In genomic region chr17:73713347-73713746, GRCm38 (mm10) we compare ENCODE assay signal across 12 mouse cellular contexts. TPM values are rescaled to one million over a fixed set of nuclear protein-coding genes. Genes with fewer than 3 reads are reported as not detected.
A peak's percentile ranks its signal among the peaks of the same experiment; 100 is the strongest.
DNase-seq lines count a peak whose midpoint lies in the region; ATAC-seq lines count a peak whose summit lies in the region.
"Had no signal": no experiment of that assay in that cellular context is flagged by ENCODE, and none has a peak within 500 bp of the region (broad histone marks: within the 10 kb centered on the region; RNA-seq: fewer than 3 reads in every experiment).

No protein-coding gene starts in this region.

- peaks cover 29% of the 10 kb centered on the region for H3K4me1 ChIP-seq in limb, embryonic 13.5 days
- peaks cover 25% of the 10 kb centered on the region for H3K4me1 ChIP-seq in limb, embryonic 10.5 days
- peaks cover 39% of the 10 kb centered on the region for H3K4me1 ChIP-seq in forebrain, embryonic 16.5 days (replicated peaks; ENCODE audit: control insufficient read depth, insufficient read depth, low read length)

- peaks cover 65% of the 10 kb centered on the region for H3K27me3 ChIP-seq in limb, embryonic 13.5 days
- peaks cover 63% of the 10 kb centered on the region for H3K27me3 ChIP-seq in limb, embryonic 10.5 days (ENCODE audit: low read depth, poor library complexity, severe bottlenecking)
- H3K27me3 ChIP-seq in forebrain, embryonic 16.5 days (replicated peaks; ENCODE audit: control insufficient read depth, insufficient read depth, low read length) = peaks cover 14% of the 10 kb centered on the region; the same call in 1 of the 2 replicates

- intact Hi-C loops in left cerebral cortex, postnatal 14 days (cut with DNase I) = loop anchor here (1.0 to 10.0 kb wide), 3 partner anchors 194 to 409 kb away; no protein-coding TSS in a partner anchor

- ATAC-seq in limb, embryonic 13.5 days (ENCODE audit: low FRiP score, low read depth) = no peak
- peak; percentile 60 for ATAC-seq in forebrain, embryonic 16.5 days

- no peak for DNase-seq in limb, embryonic 10.5 days (ENCODE audit: low spot score)
- peak; percentile 67 to 71 for DNase-seq in left cerebral cortex, postnatal 14 days (ENCODE audit: low spot score in 2 of 2)
- DNase-seq in right cerebral cortex, postnatal 36 days (ENCODE audit: low spot score in 2 of 2) = peak; percentile 62 to 79
- no peak for DNase-seq in ovary, postnatal 14 days (ENCODE audit: low spot score)
- no peak for DNase-seq in adipocyte (ENCODE audit: low spot score)
- no peak for DNase-seq in spleen, postnatal 14 days (ENCODE audit: low spot score in 2 of 2)
- DNase-seq: thymus, postnatal 36 days had no signal

- no peak overlapping the region for H3K4me3 ChIP-seq in limb, embryonic 13.5 days
- H3K4me3 ChIP-seq in limb, embryonic 10.5 days = no peak overlapping the region
- no peak overlapping the region for H3K4me3 ChIP-seq in forebrain, embryonic 16.5 days (replicated peaks; ENCODE audit: low read length)
- H3K4me3 ChIP-seq: embryonic facial prominence, embryonic 15.5 days; lung, embryonic 15.5 days; myocyte had no signal

- 0 out of 2 replicates have a peak, but pooled peaks cover under 1% of the 10 kb centered on the region for H3K9me3 ChIP-seq in limb, embryonic 13.5 days
- H3K9me3 ChIP-seq in limb, embryonic 10.5 days (replicated peaks) = 0 out of 2 replicates have a peak, but pooled peaks cover under 1% of the 10 kb centered on the region
- H3K9me3 ChIP-seq in forebrain, embryonic 16.5 days (ENCODE audit: control insufficient read depth, low read length) = no peaks in the 10 kb centered on the region
- H3K9me3 ChIP-seq: embryonic facial prominence, embryonic 15.5 days; lung, embryonic 15.5 days had no signal

- no peak overlapping the region for H3K27ac ChIP-seq in limb, embryonic 13.5 days
- no peak overlapping the region for H3K27ac ChIP-seq in limb, embryonic 10.5 days
- H3K27ac ChIP-seq in forebrain, embryonic 16.5 days (ENCODE audit: low read length) = peak overlapping the region; percentile 41; the same call in 1 of the 2 replicates
- H3K27ac ChIP-seq: embryonic facial prominence, embryonic 15.5 days; lung, embryonic 15.5 days had no signal

- no peak overlapping the region for H3K9ac ChIP-seq in limb, embryonic 13.5 days
- H3K9ac ChIP-seq in forebrain, embryonic 16.5 days (replicated peaks; ENCODE audit: low read depth, low read length) = 0 out of 2 replicates have a peak overlapping the region, but pooled peaks have one; percentile 7
- H3K9ac ChIP-seq: embryonic facial prominence, embryonic 15.5 days; lung, embryonic 15.5 days had no signal

- H3K4me2 ChIP-seq in limb, embryonic 13.5 days (replicated peaks) = peak overlapping the region; percentile 23; the same call in 1 of the 2 replicates
- H3K4me2 ChIP-seq in forebrain, embryonic 16.5 days (ENCODE audit: low read length) = peak overlapping the region; percentile 16; the same call in 1 of the 2 replicates
- H3K4me2 ChIP-seq: embryonic facial prominence, embryonic 15.5 days; lung, embryonic 15.5 days had no signal

- 35% methylated on average over 11 of the region's 11 CpGs for whole genome bisulfite sequencing in limb, embryonic 13.5 days
- 41% methylated on average over 11 of the region's 11 CpGs for WGBS in limb, embryonic 10.5 days
- 24% methylated on average over 11 of the region's 11 CpGs for WGBS in forebrain, embryonic 16.5 days

- no peaks in the 10 kb centered on the region for H3K36me3 ChIP-seq in limb, embryonic 13.5 days
- H3K36me3 ChIP-seq in limb, embryonic 10.5 days = no peaks in the 10 kb centered on the region
- H3K36me3 ChIP-seq in forebrain, embryonic 16.5 days (ENCODE audit: control insufficient read depth, insufficient read depth) = no peaks in the 10 kb centered on the region
- H3K36me3 ChIP-seq: embryonic facial prominence, embryonic 15.5 days; lung, embryonic 15.5 days had no signal

RNA-seq across cellular contexts. Expression of gene Galnt14, which starts 3.1 kb away (rescaled TPM):
- 2.3 and 2.8 TPM in 2 replicates for polyA plus RNA-seq in limb, embryonic 13.5 days (2015; fragmentation: Nextera tagmentation; extraction: Ambion mirVana)
- 0.63 and 0.94 TPM in 2 replicates for polyA plus RNA-seq in limb, embryonic 10.5 days (2016; fragmentation: Nextera tagmentation; extraction: Ambion mirVana)
- polyA plus RNA-seq in forebrain, embryonic 16.5 days (2015; fragmentation: Nextera tagmentation; extraction: Ambion mirVana) = 8.7 and 12.3 TPM in 2 replicates
- total RNA-seq in left cerebral cortex, postnatal 14 days (2021) = 10 to 100 TPM; 18.2 to 19.1 TPM
- polyA plus RNA-seq: myocyte had no signal

Comparison
In these comparisons a context has a peak if more than half of its experiments do, and no peak if none do; other contexts are left out.
1. DNase-seq: peak in left cerebral cortex, postnatal 14 days (2 of 2) and right cerebral cortex, postnatal 36 days (2 of 2); none in limb, embryonic 10.5 days (single experiment), ovary, postnatal 14 days (single experiment), adipocyte (single experiment) and spleen, postnatal 14 days (0 of 2).